Mouse (Mus musculus) neural tube, embryonic 13.5 days (tissue): ENCODE data around the gene Hgd. TPM values are rescaled to one million over a fixed set of nuclear protein-coding genes. Genes with fewer than 3 reads are reported as not detected.

Experiments used
- ATAC-seq: fragments of 200-750 bp; cut with Nextera tagmentation; 2 replicates; pipeline ENCODE4 v1.8.0; 2017; ENCODE audit warnings: low read depth, mild to moderate bottlenecking, moderate TSS enrichment, moderate library complexity
- H3K27ac ChIP-seq: fragments of 300-500 bp; sonication (generic); replicated peaks from 2 replicates; pipeline ENCODE4 v1.5.1; 2015; ENCODE audit warnings: moderate library complexity, mild to moderate bottlenecking, inconsistent platforms
- H3K27me3 ChIP-seq: fragments of 300-500 bp; sonication (generic); 2 replicates; pipeline ENCODE4 v1.6.1; 2015; ENCODE audit warnings: mild to moderate bottlenecking, inconsistent platforms
- H3K36me3 ChIP-seq: fragments of 300-500 bp; sonication (generic); 2 replicates; pipeline ENCODE4 v1.6.1; 2015; ENCODE audit warnings: mild to moderate bottlenecking, inconsistent platforms
- H3K4me1 ChIP-seq: fragments of 300-500 bp; sonication (generic); replicated peaks from 2 replicates; pipeline ENCODE4 v1.6.1; 2015; ENCODE audit warnings: inconsistent platforms
- H3K4me2 ChIP-seq: fragments of 300-500 bp; sonication (generic); 2 replicates; pipeline ENCODE4 v1.6.1; 2015; ENCODE audit warnings: inconsistent platforms, mild to moderate bottlenecking, moderate library complexity
- H3K4me3 ChIP-seq: fragments of 300-500 bp; sonication (generic); 2 replicates; pipeline ENCODE4 v1.5.1; 2015; ENCODE audit warnings: mild to moderate bottlenecking, inconsistent platforms
- H3K9ac ChIP-seq: fragments of 300-500 bp; sonication (generic); 2 replicates; pipeline ENCODE4 v1.6.1; 2015; ENCODE audit warnings: moderate library complexity, mild to moderate bottlenecking, inconsistent platforms
- H3K9me3 ChIP-seq: fragments of 300-500 bp; sonication (generic); 2 replicates; pipeline ENCODE4 v1.6.1; 2016; ENCODE audit warnings: inconsistent platforms
- WGBS: fragments of 180-500 bp; shearing (Covaris S2); methylation state at CpG from one replicate; pipeline ENCODE4 v1.1.7; 2015; 5-methylcytosine and 5-hydroxymethylcytosine counted together
- polyA plus RNA-seq: library from polyadenylated mRNA; unstranded; fragments of >200 nt; fragmentation: Nextera tagmentation; extraction: Ambion mirVana; gene quantifications from 2 replicates; pipeline ENCODE4 v1.2.1, GENCODE M21; 2015

The Hgd gene
- polyA plus RNA-seq, 1 experiment from 2014 or later: 0.27 TPM

- H3K27me3 ChIP-seq: no peaks in the 10 kb centered on the region
- peaks cover 10% of the 10 kb centered on the region for H3K36me3 ChIP-seq
- 75% methylated on average over 5 of the region's 5 CpGs for whole genome bisulfite sequencing
- H3K4me2 ChIP-seq: no peak overlapping the region
- no peaks in the 10 kb centered on the region for H3K9me3 ChIP-seq
- no peak overlapping the region for H3K4me3 ChIP-seq
- peaks cover 10% of the 10 kb centered on the region; the same call in 1 of the 2 replicates for H3K4me1 ChIP-seq
- no peak overlapping the region for H3K27ac ChIP-seq
- no peak for ATAC-seq
- no peak overlapping the region for H3K9ac ChIP-seq
Measured at GRCm38 (mm10) chr16:37562961-37563360, 17.0 kb upstream of the Hgd start.

- H3K36me3 ChIP-seq: no peaks in the 10 kb centered on the region
- no peak for ATAC-seq
- no peak overlapping the region for H3K9ac ChIP-seq
- no peaks in the 10 kb centered on the region for H3K9me3 ChIP-seq
- H3K4me1 ChIP-seq: peaks cover 10% of the 10 kb centered on the region; the same call in 1 of the 2 replicates
- 96% methylated on average over 1 of the region's 1 CpGs for WGBS
- no peak overlapping the region for H3K27ac ChIP-seq
- no peak overlapping the region for H3K4me3 ChIP-seq
- no peak overlapping the region for H3K4me2 ChIP-seq
- no peaks in the 10 kb centered on the region for H3K27me3 ChIP-seq
Measured at GRCm38 (mm10) chr16:37565117-37565516, 14.8 kb upstream of the Hgd start.

- no peaks in the 10 kb centered on the region for H3K36me3 ChIP-seq
- no peak overlapping the region for H3K9ac ChIP-seq
- no peak overlapping the region for H3K4me3 ChIP-seq
- WGBS: 77% methylated on average over 6 of the region's 6 CpGs
- no peaks in the 10 kb centered on the region for H3K9me3 ChIP-seq
- peaks cover 10% of the 10 kb centered on the region; the same call in 1 of the 2 replicates for H3K4me1 ChIP-seq
- no peak overlapping the region for H3K27ac ChIP-seq
- H3K4me2 ChIP-seq: no peak overlapping the region
- no peak for ATAC-seq
- no peaks in the 10 kb centered on the region for H3K27me3 ChIP-seq
Measured at GRCm38 (mm10) chr16:37566107-37566506, 13.8 kb upstream of the Hgd start.

- Histone ChIP-seq H3K27ac (no peak overlapping the region), H3K4me2 (no peak overlapping the region), H3K9ac (no peak overlapping the region), H3K9me3 (no peaks in the 10 kb centered on the region), H3K27me3 (no peaks in the 10 kb centered on the region), H3K4me1 (peaks cover 9% of the 10 kb centered on the region; the same call in 1 of the 2 replicates), H3K4me3 (no peak overlapping the region), H3K36me3 (0 out of 2 replicates have a peak, but pooled peaks cover 4% of the 10 kb centered on the region)
- ATAC-seq: no peak
- WGBS: 81% methylated on average over 12 of the region's 12 CpGs
Measured at GRCm38 (mm10) chr16:37567113-37568050, 12.6 kb upstream of the Hgd start.

- Histone ChIP-seq H3K9ac (no peak overlapping the region), H3K27ac (peak overlapping the region; percentile 34), H3K36me3 (0 out of 2 replicates have a peak, but pooled peaks cover 11% of the 10 kb centered on the region), H3K4me2 (no peak overlapping the region), H3K27me3 (no peaks in the 10 kb centered on the region), H3K9me3 (no peaks in the 10 kb centered on the region), H3K4me1 (peaks cover 8% of the 10 kb centered on the region; the same call in 1 of the 2 replicates), H3K4me3 (no peak overlapping the region)
- no peak for ATAC-seq
- WGBS: 75% methylated on average over 3 of the region's 3 CpGs
Measured at GRCm38 (mm10) chr16:37571554-37571953, 8.4 kb upstream of the Hgd start.

GRCm38 (mm10) chr16:37572117-37572754 lies 7.7 kb upstream of the Hgd start:
- H3K27ac ChIP-seq: no peak overlapping the region
- H3K9ac ChIP-seq: no peak overlapping the region
- 86% methylated on average over 12 of the region's 12 CpGs for WGBS
- no peak overlapping the region for H3K4me2 ChIP-seq
- H3K4me1 ChIP-seq: peaks cover 6% of the 10 kb centered on the region; the same call in 1 of the 2 replicates
- H3K36me3 ChIP-seq: 0 out of 2 replicates have a peak, but pooled peaks cover 11% of the 10 kb centered on the region
- H3K4me3 ChIP-seq: no peak overlapping the region
- no peaks in the 10 kb centered on the region for H3K9me3 ChIP-seq
- no peaks in the 10 kb centered on the region for H3K27me3 ChIP-seq
- ATAC-seq: no peak

GRCm38 (mm10) chr16:37573061-37573460 lies 6.9 kb upstream of the Hgd start:
- no peak overlapping the region for H3K9ac ChIP-seq
- WGBS: 95% methylated on average over 5 of the region's 5 CpGs
- no peak for ATAC-seq
- no peak overlapping the region for H3K4me2 ChIP-seq
- no peaks in the 10 kb centered on the region for H3K4me1 ChIP-seq
- H3K9me3 ChIP-seq: no peaks in the 10 kb centered on the region
- no peak overlapping the region for H3K27ac ChIP-seq
- no peak overlapping the region for H3K4me3 ChIP-seq
- 0 out of 2 replicates have a peak, but pooled peaks cover 11% of the 10 kb centered on the region for H3K36me3 ChIP-seq
- no peaks in the 10 kb centered on the region for H3K27me3 ChIP-seq

GRCm38 (mm10) chr16:37575325-37575724 lies 4.6 kb upstream of the Hgd start:
- no peak for ATAC-seq
- Histone ChIP-seq H3K4me1 (no peaks in the 10 kb centered on the region), H3K4me3 (no peak overlapping the region), H3K9ac (no peak overlapping the region), H3K27me3 (no peaks in the 10 kb centered on the region), H3K36me3 (0 out of 2 replicates have a peak, but pooled peaks cover 11% of the 10 kb centered on the region), H3K27ac (no peak overlapping the region), H3K9me3 (no peaks in the 10 kb centered on the region), H3K4me2 (no peak overlapping the region)
- WGBS: 84% methylated on average over 3 of the region's 3 CpGs

GRCm38 (mm10) chr16:37579591-37579990 lies 362 bp upstream of the Hgd start:
- ATAC-seq: no peak
- H3K36me3 ChIP-seq: no peaks in the 10 kb centered on the region
- no peaks in the 10 kb centered on the region for H3K27me3 ChIP-seq
- 91% methylated on average over 1 of the region's 1 CpGs for WGBS
- H3K4me2 ChIP-seq: no peak overlapping the region
- H3K4me1 ChIP-seq: peaks cover 17% of the 10 kb centered on the region
- H3K4me3 ChIP-seq: no peak overlapping the region
- no peak overlapping the region for H3K9ac ChIP-seq
- no peak overlapping the region for H3K27ac ChIP-seq
- no peaks in the 10 kb centered on the region for H3K9me3 ChIP-seq

- H3K9me3 ChIP-seq: no peaks in the 10 kb centered on the region
- no peaks in the 10 kb centered on the region for H3K36me3 ChIP-seq
- no peak overlapping the region for H3K4me3 ChIP-seq
- H3K4me2 ChIP-seq: no peak overlapping the region
- no peak overlapping the region for H3K9ac ChIP-seq
- no peak overlapping the region for H3K27ac ChIP-seq
- H3K4me1 ChIP-seq: peaks cover 27% of the 10 kb centered on the region
- ATAC-seq: no peak
- no peaks in the 10 kb centered on the region for H3K27me3 ChIP-seq
- WGBS: 93% methylated on average over 4 of the region's 4 CpGs
Measured at GRCm38 (mm10) chr16:37580651-37581050, 698 bp downstream of the Hgd start.

GRCm38 (mm10) chr16:37581901-37582300 lies 1.9 kb downstream of the Hgd start:
- Histone ChIP-seq H3K4me3 (no peak overlapping the region), H3K36me3 (no peaks in the 10 kb centered on the region), H3K27me3 (no peaks in the 10 kb centered on the region), H3K9me3 (no peaks in the 10 kb centered on the region), H3K4me2 (no peak overlapping the region), H3K9ac (no peak overlapping the region), H3K27ac (no peak overlapping the region), H3K4me1 (peaks cover 29% of the 10 kb centered on the region)
- no peak for ATAC-seq
- WGBS: 49% methylated on average over 3 of the region's 3 CpGs

GRCm38 (mm10) chr16:37583306-37583705 lies 3.4 kb downstream of the Hgd start:
- H3K9ac ChIP-seq: no peak overlapping the region
- H3K4me2 ChIP-seq: no peak overlapping the region
- no peaks in the 10 kb centered on the region for H3K27me3 ChIP-seq
- peak overlapping the region; percentile 96 for H3K27ac ChIP-seq
- no peak for ATAC-seq
- no peak overlapping the region for H3K4me3 ChIP-seq
- no peaks in the 10 kb centered on the region for H3K9me3 ChIP-seq
- no peaks in the 10 kb centered on the region for H3K36me3 ChIP-seq
- peaks cover 29% of the 10 kb centered on the region for H3K4me1 ChIP-seq
- 71% methylated on average over 3 of the region's 3 CpGs for WGBS
